Mouse (Mus musculus) heart, embryonic 15.5 days (tissue): Measurements from ENCODE around the gene Fibp. TPM values are rescaled to one million over a fixed set of nuclear protein-coding genes. Genes with fewer than 3 reads are reported as not detected.

Experiments used
- ATAC-seq: fragments of 200-750 bp; cut with Nextera tagmentation; replicated peaks from 2 replicates; pipeline ENCODE4 v1.8.0; 2017; ENCODE audit warnings: low read depth, moderate TSS enrichment; ENCODE audit not compliant: insufficient number of reproducible peaks, insufficient read depth, low FRiP score
- H3K27ac ChIP-seq: fragments of 300-500 bp; sonication (generic); 2 replicates; pipeline ENCODE4 v1.5.1; 2015; ENCODE audit warnings: mild to moderate bottlenecking, inconsistent platforms
- H3K27me3 ChIP-seq: fragments of 300-500 bp; sonication (generic); 2 replicates; pipeline ENCODE4 v1.6.1; 2015; ENCODE audit warnings: inconsistent platforms
- H3K36me3 ChIP-seq: fragments of 300-500 bp; sonication (generic); 2 replicates; pipeline ENCODE4 v1.6.1; 2015; ENCODE audit warnings: mild to moderate bottlenecking, inconsistent platforms
- H3K4me1 ChIP-seq: fragments of 300-500 bp; sonication (generic); replicated peaks from 2 replicates; pipeline ENCODE4 v1.6.1; 2015; ENCODE audit warnings: inconsistent platforms
- H3K4me2 ChIP-seq: fragments of 300-500 bp; sonication (generic); 2 replicates; pipeline ENCODE4 v1.6.1; 2015; ENCODE audit warnings: inconsistent platforms, mild to moderate bottlenecking, moderate library complexity
- H3K4me3 ChIP-seq: fragments of 300-500 bp; sonication (generic); 2 replicates; pipeline ENCODE4 v1.5.1; 2015; ENCODE audit warnings: mild to moderate bottlenecking, inconsistent platforms
- H3K9ac ChIP-seq: fragments of 300-500 bp; sonication (generic); 2 replicates; pipeline ENCODE4 v1.6.1; 2015; ENCODE audit warnings: mild to moderate bottlenecking, inconsistent platforms
- H3K9me3 ChIP-seq: fragments of 300-500 bp; sonication (generic); replicated peaks from 2 replicates; pipeline ENCODE4 v1.6.1; 2016; ENCODE audit warnings: inconsistent platforms
- WGBS: fragments of 180-500 bp; shearing (Covaris S2); methylation state at CpG from one replicate; pipeline ENCODE4 v1.1.7; 2015; ENCODE audit warnings: mixed read lengths; 5-methylcytosine and 5-hydroxymethylcytosine counted together
- polyA plus RNA-seq: library from polyadenylated mRNA; unstranded; fragments of >200 nt; fragmentation: Nextera tagmentation; extraction: Ambion mirVana; gene quantifications from 2 replicates; pipeline ENCODE4 v1.2.1, GENCODE M21; 2015

Gene Fibp
- polyA plus RNA-seq, 1 experiment from 2014 or later, result 97.9 TPM

DNA sequence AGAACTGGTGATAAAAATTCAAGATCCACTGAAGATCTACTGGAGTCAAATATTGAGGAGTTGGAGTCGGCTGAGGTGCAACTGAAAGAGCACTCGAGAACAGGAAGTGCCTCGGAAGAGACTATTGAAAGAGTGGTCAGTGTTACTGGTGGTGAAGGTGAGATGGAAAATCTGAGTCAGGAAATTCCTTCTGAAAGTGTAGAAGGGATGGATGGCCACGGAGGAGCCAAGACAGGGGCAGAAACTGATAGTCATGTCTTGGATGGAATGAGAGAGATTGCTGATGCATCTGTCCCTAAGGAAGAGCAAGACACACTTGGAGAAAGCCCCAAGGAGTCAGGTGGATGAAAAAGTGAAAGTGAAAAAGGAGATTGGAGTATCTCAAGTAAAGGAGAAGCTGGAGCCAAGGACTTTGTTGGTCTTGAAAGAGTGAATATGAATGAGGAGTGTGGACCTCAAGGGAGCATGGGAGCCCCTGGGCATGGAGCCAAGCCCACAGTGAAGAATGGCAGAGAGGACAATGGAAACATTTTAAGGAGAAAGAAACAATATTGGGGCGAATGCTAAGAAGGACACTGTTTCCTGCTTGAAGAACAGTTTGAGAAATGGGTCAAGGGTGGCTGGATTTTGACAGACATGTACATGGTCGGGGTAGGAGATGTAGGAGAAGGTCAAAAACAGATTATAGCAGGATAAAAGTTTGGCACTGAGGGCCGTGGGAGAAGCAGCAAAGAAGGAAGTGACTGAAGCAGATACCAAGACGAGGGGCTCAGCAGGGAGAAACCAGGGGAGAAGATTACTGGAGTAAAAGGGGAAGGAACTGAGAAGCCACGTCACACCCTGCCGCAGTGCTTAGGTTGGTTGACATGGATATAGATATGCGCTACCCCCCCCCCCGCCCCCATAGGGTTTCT is 51.9 kb downstream of the Fibp start:
- ATAC-seq, result no peak
- H3K27me3 ChIP-seq, result no peaks in the 10 kb centered on the region
- H3K36me3 ChIP-seq, result no peaks in the 10 kb centered on the region
- no peak overlapping the region for H3K4me3 ChIP-seq
- H3K4me2 ChIP-seq, result peak overlapping the region; percentile 87
- WGBS, result 60% methylated on average over 12 of the region's 12 CpGs
- H3K27ac ChIP-seq, result peak overlapping the region; percentile 2; the same call in 1 of the 2 replicates
- H3K4me1 ChIP-seq, result peaks cover 29% of the 10 kb centered on the region
- H3K9ac ChIP-seq, result no peak overlapping the region
- no peaks in the 10 kb centered on the region for H3K9me3 ChIP-seq

DNA sequence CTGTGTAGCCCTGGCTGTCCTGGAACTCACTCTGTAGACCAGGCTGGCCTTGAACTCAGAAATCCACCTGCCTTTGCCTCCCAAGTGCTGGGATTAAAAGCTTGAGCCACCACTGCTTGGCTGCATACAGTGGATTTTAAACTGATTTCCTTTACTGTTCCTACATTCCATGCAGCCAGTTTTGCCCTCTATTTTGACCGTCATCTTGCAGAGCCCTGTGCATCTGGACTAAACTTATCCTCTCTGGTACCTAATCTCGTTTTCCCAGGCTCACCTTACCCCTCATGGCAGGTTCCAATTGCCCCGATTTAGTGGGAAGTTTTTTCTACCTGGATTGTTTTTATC is 52.6 kb downstream of the Fibp start:
- Histone ChIP-seq H3K27ac (no peak overlapping the region), H3K4me2 (peak overlapping the region; percentile 87; the same call in 1 of the 2 replicates)

More for the DNA sequence above, 52.6 kb downstream of the Fibp start:
- Histone ChIP-seq H3K4me1 (peaks cover 29% of the 10 kb centered on the region), H3K9ac (no peak overlapping the region), H3K27me3 (no peaks in the 10 kb centered on the region), H3K4me3 (no peak overlapping the region), H3K36me3 (no peaks in the 10 kb centered on the region), H3K9me3 (no peaks in the 10 kb centered on the region)
- WGBS, result 84% methylated on average over 3 of the region's 3 CpGs
- ATAC-seq, result no peak

Other genes with a start within 250 kb of the Fibp start
- 15.1 and 21.6 TPM in 2 replicates for gene Pacs1, start 187.5 kb upstream of the Fibp start, polyA plus RNA-seq
- 195 and 216 TPM in 2 replicates for gene Sf3b2, start 165.2 kb upstream of the Fibp start, polyA plus RNA-seq
- gene Gal3st3, start 162.3 kb upstream of the Fibp start, polyA plus RNA-seq, result 7.3 and 7.7 TPM in 2 replicates
- not detected in 2 replicates for gene Catsper1, start 124.9 kb upstream of the Fibp start, polyA plus RNA-seq
- gene Cst6, start 111.0 kb upstream of the Fibp start, polyA plus RNA-seq, result 0.87 and 1.4 TPM in 2 replicates
- 35.3 and 45.7 TPM in 2 replicates for gene Eif1ad, start 93.9 kb upstream of the Fibp start, polyA plus RNA-seq
- gene Banf1, start 93.4 kb upstream of the Fibp start, polyA plus RNA-seq, result 405 and 409 TPM in 2 replicates
- gene Sart1, start 71.9 kb upstream of the Fibp start, polyA plus RNA-seq, result 34.3 and 47.0 TPM in 2 replicates
- 2.0 TPM in 2 replicates for gene Tsga10ip, start 58.1 kb upstream of the Fibp start, polyA plus RNA-seq
- 205 and 220 TPM in 2 replicates for gene Drap1, start 35.6 kb upstream of the Fibp start, polyA plus RNA-seq
- 34.8 and 46.9 TPM in 2 replicates for gene AI837181, start 35.5 kb upstream of the Fibp start, polyA plus RNA-seq
- gene Fosl1, start 13.1 kb upstream of the Fibp start, polyA plus RNA-seq, result not detected in 2 replicates
- gene Ccdc85b, start 2.7 kb upstream of the Fibp start, polyA plus RNA-seq, result 9.0 and 9.9 TPM in 2 replicates
- gene Ctsw, start 7.9 kb downstream of the Fibp start, polyA plus RNA-seq, result 1.4 and 3.5 TPM in 2 replicates
- 65.6 and 95.4 TPM in 2 replicates for gene Efemp2, start 13.3 kb downstream of the Fibp start, polyA plus RNA-seq
- gene Mus81, start 27.8 kb downstream of the Fibp start, polyA plus RNA-seq, result 33.8 and 48.7 TPM in 2 replicates
- 1,578 and 1,766 TPM in 2 replicates for gene Cfl1, start 29.8 kb downstream of the Fibp start, polyA plus RNA-seq
- gene 1700020D05Rik, start 43.2 kb downstream of the Fibp start, polyA plus RNA-seq, result 0.14 and 0.16 TPM in 2 replicates
- gene Snx32, start 49.9 kb downstream of the Fibp start, polyA plus RNA-seq, result 15.8 and 17.6 TPM in 2 replicates
- gene Ovol1, start 100.0 kb downstream of the Fibp start, polyA plus RNA-seq, result 0.25 and 0.87 TPM in 2 replicates
- 2.0 and 4.5 TPM in 2 replicates for gene Ap5b1, start 107.4 kb downstream of the Fibp start, polyA plus RNA-seq
- 89.7 and 96.1 TPM in 2 replicates for gene Rnaseh2c, start 141.3 kb downstream of the Fibp start, polyA plus RNA-seq
- gene Kat5, start 149.6 kb downstream of the Fibp start, polyA plus RNA-seq, result 29.6 and 35.3 TPM in 2 replicates
- 33.2 and 46.7 TPM in 2 replicates for gene Rela, start 176.9 kb downstream of the Fibp start, polyA plus RNA-seq
- gene Sipa1, start 203.1 kb downstream of the Fibp start, polyA plus RNA-seq, result 20.6 and 33.5 TPM in 2 replicates
- 23.7 and 29.6 TPM in 2 replicates for gene Map3k11, start 228.1 kb downstream of the Fibp start, polyA plus RNA-seq
- gene Pcnx3, start 228.3 kb downstream of the Fibp start, polyA plus RNA-seq, result 8.9 and 14.2 TPM in 2 replicates
- gene Kcnk7, start 243.8 kb downstream of the Fibp start, polyA plus RNA-seq, result 0.40 TPM in 1 of 2 replicates, not detected in the other